Mouse (Mus musculus): Measurements from ENCODE around the gene Samd7. TPM values are rescaled to one million over a fixed set of nuclear protein-coding genes. Genes with fewer than 3 reads are reported as not detected.
A peak's percentile ranks its signal among the peaks of the same experiment; 100 is the strongest.

The Samd7 gene
- total RNA-seq, 2 experiments from 2014 or later = not detected

GRCm38 (mm10) chr3:30748316-30748715 lies 2.2 kb downstream of the Samd7 start:
- intact Hi-C loops (cut with DNase I) = no loop called here
- no peak for DNase-seq (ENCODE audit: low spot score in 2 of 2)

GRCm38 (mm10) chr3:30754696-30755095 lies 8.6 kb downstream of the Samd7 start:
- DNase-seq (ENCODE audit: low spot score in 2 of 2) = no peak
- intact Hi-C loops (cut with DNase I) = no loop called here

- DNase-seq (ENCODE audit: low spot score in 2 of 2) = no peak
- intact Hi-C loops (cut with DNase I) = no loop called here
These were observed 18.8 kb downstream of the Samd7 start for GRCm38 (mm10) chr3:30764877-30765276.

GRCm38 (mm10) chr3:30765311-30766027 lies 19.4 kb downstream of the Samd7 start:
- intact Hi-C loops (cut with DNase I) = no loop called here
- DNase-seq (ENCODE audit: low spot score in 2 of 2) = no peak

GRCm38 (mm10) chr3:30766177-30766576 lies 20.1 kb downstream of the Samd7 start:
- intact Hi-C loops (cut with DNase I) = no loop called here

GRCm38 (mm10) chr3:30767271-30767670 lies 21.2 kb downstream of the Samd7 start:
- peak; percentile 17 to 77 for DNase-seq (ENCODE audit: low spot score in 2 of 2)

More at GRCm38 (mm10) chr3:30766177-30766576, 20.1 kb downstream of the Samd7 start:
- no peak for DNase-seq (ENCODE audit: low spot score in 2 of 2)

GRCm38 (mm10) chr3:30769755-30770515 lies 23.8 kb downstream of the Samd7 start:
- no peak for DNase-seq (ENCODE audit: low spot score in 2 of 2)
- intact Hi-C loops (cut with DNase I) = no loop called here

More at GRCm38 (mm10) chr3:30767271-30767670, 21.2 kb downstream of the Samd7 start:
- intact Hi-C loops (cut with DNase I) = no loop called here

GRCm38 (mm10) chr3:30771560-30771959 lies 25.5 kb downstream of the Samd7 start:
- intact Hi-C loops (cut with DNase I) = no loop called here

GRCm38 (mm10) chr3:30772631-30773030 lies 26.5 kb downstream of the Samd7 start:
- no peak for DNase-seq (ENCODE audit: low spot score in 2 of 2)

More at GRCm38 (mm10) chr3:30771560-30771959, 25.5 kb downstream of the Samd7 start:
- DNase-seq (ENCODE audit: low spot score in 2 of 2) = no peak

GRCm38 (mm10) chr3:30774677-30775076 lies 28.6 kb downstream of the Samd7 start:
- intact Hi-C loops (cut with DNase I) = loop anchor here (5.0 kb wide), 1 partner anchor 37 kb away; no protein-coding TSS in a partner anchor
- DNase-seq (ENCODE audit: low spot score in 2 of 2) = peak; percentile 7 to 65

More at GRCm38 (mm10) chr3:30772631-30773030, 26.5 kb downstream of the Samd7 start:
- intact Hi-C loops (cut with DNase I) = no loop called here

- intact Hi-C loops (cut with DNase I) = loop anchor here (5.0 kb wide), 1 partner anchor 41 kb away; no protein-coding TSS in a partner anchor
- DNase-seq (ENCODE audit: low spot score in 2 of 2) = no peak
These were observed 31.9 kb downstream of the Samd7 start for GRCm38 (mm10) chr3:30777984-30778383.

- intact Hi-C loops (cut with DNase I) = no loop called here
- no peak for DNase-seq (ENCODE audit: low spot score in 2 of 2)
These were observed 42.4 kb downstream of the Samd7 start for GRCm38 (mm10) chr3:30788531-30788930.

GRCm38 (mm10) chr3:30792737-30793402 lies 46.8 kb downstream of the Samd7 start, which contains the start of gene Sec62:
Gene Sec62 (plus strand): TSS chr3:30792875.
- intact Hi-C loops (cut with DNase I) = loop anchor here (2.0 to 10.0 kb wide), 4 partner anchors 56 to 342 kb away; partner anchors contain the start of gene Mynn
- peak; percentile 95 to 96 for DNase-seq (ENCODE audit: low spot score in 2 of 2)

GRCm38 (mm10) chr3:30793403-30794221 lies 47.5 kb downstream of the Samd7 start:
- intact Hi-C loops (cut with DNase I) = loop anchor here (2.0 to 10.0 kb wide), 4 partner anchors 57 to 341 kb away; partner anchors contain the start of gene Mynn
- peak; percentile 28 to 33 for DNase-seq (ENCODE audit: low spot score in 2 of 2)

- DNase-seq (ENCODE audit: low spot score in 2 of 2) = no peak
- intact Hi-C loops (cut with DNase I) = no loop called here
These were observed 56.1 kb downstream of the Samd7 start for GRCm38 (mm10) chr3:30802171-30802570.

GRCm38 (mm10) chr3:30812881-30813280 lies 66.8 kb downstream of the Samd7 start:
- intact Hi-C loops (cut with DNase I) = no loop called here
- no peak for DNase-seq (ENCODE audit: low spot score in 2 of 2)
